Mouse (Mus musculus) C2C12 (cell line): ENCODE results near the gene Tgif1. TPM values are rescaled to one million over a fixed set of nuclear protein-coding genes. Genes with fewer than 3 reads are reported as not detected.
"Not testable (repeated sequence)": the region's sequence is repeated elsewhere in the genome, so short reads cannot be mapped to it uniquely, and the experiment has no call there.

Experiments used
- H3K27me3 ChIP-seq: one replicate; pipeline ENCODE4 v1.6.1; 2011; ENCODE audit not compliant: control insufficient read depth, insufficient read depth, insufficient read length
- H3K36me3 ChIP-seq: one replicate; pipeline ENCODE4 v1.6.1; 2011; ENCODE audit not compliant: control insufficient read depth, insufficient read depth
- H3K4me3 ChIP-seq: one replicate; pipeline ENCODE4 v1.5.1; 2011; ENCODE audit warnings: mild to moderate bottlenecking, control low read depth; ENCODE audit not compliant: poor library complexity, insufficient read depth, severe bottlenecking
- H3K79me2 ChIP-seq: one replicate; pipeline ENCODE4 v1.6.1; 2011; ENCODE audit not compliant: control insufficient read depth, insufficient read depth
- H3K79me3 ChIP-seq: one replicate; pipeline ENCODE4 v1.6.1; 2011; ENCODE audit warnings: low read depth, control low read depth
- H3ac ChIP-seq: one replicate; pipeline ENCODE3; 2011; ENCODE audit warnings: low read depth; ENCODE audit not compliant: control insufficient read depth, insufficient read length
- CEBPB ChIP-seq: IDR thresholded peaks from one replicate; pipeline ENCODE4 v1.6.1; 2011; ENCODE audit warnings: low read depth, mild to moderate bottlenecking, control low read depth, moderate library complexity
- CTCF ChIP-seq: IDR thresholded peaks from one replicate; pipeline ENCODE4 v1.5.1; 2011; ENCODE audit not compliant: control insufficient read depth, insufficient read depth, insufficient read length
- FOSL1 ChIP-seq: IDR thresholded peaks from one replicate; pipeline ENCODE4 v1.8.0; 2011; ENCODE audit warnings: mild to moderate bottlenecking, low read length; ENCODE audit not compliant: poor library complexity, insufficient read depth, severe bottlenecking
- MAX ChIP-seq: IDR thresholded peaks from one replicate; pipeline ENCODE4 v1.6.1; 2011; ENCODE audit warnings: mild to moderate bottlenecking, control low read depth
- MYOD1 ChIP-seq: IDR thresholded peaks from one replicate; pipeline ENCODE4 v1.6.1; 2011; ENCODE audit warnings: low read depth; ENCODE audit not compliant: control insufficient read depth, insufficient read length
- MYOG ChIP-seq: IDR thresholded peaks from one replicate; pipeline ENCODE4 v1.6.1; 2011; ENCODE audit not compliant: control insufficient read depth, insufficient read length; ENCODE audit errors: extremely low read depth
- USF1 ChIP-seq: IDR thresholded peaks from one replicate; pipeline ENCODE4 v1.6.1; 2011; ENCODE audit warnings: low read depth, mild to moderate bottlenecking, control low read depth, moderate library complexity
- polyA plus RNA-seq: library from polyadenylated mRNA; unstranded; fragments of >200 nt; fragmentation: generic; extraction: Trizol; gene quantifications from one replicate; pipeline ENCODE4 v1.2.1, GENCODE M21; 2012; ENCODE audit warnings: missing spikeins

Gene Tgif1
- polyA plus RNA-seq, 1 experiment = 46.7 TPM

- H3ac ChIP-seq = no peak overlapping the region
- peaks cover 63% of the 10 kb centered on the region for H3K79me3 ChIP-seq
- no peak for TF ChIP-seq USF1
- no peak for TF ChIP-seq MYOD1
- H3K4me3 ChIP-seq = no peak overlapping the region
- H3K27me3 ChIP-seq = no peaks in the 10 kb centered on the region
- H3K79me2 ChIP-seq = peaks cover 95% of the 10 kb centered on the region
- peaks cover 64% of the 10 kb centered on the region for H3K36me3 ChIP-seq
Observed at GRCm38 (mm10) chr17:70844971-70845370, 8.4 kb downstream of the Tgif1 start.

GRCm38 (mm10) chr17:70843252-70843651, 10.1 kb downstream of the Tgif1 start:
- TF ChIP-seq MAX (no peak), MYOG (no peak), USF1 (no peak), FOSL1 (no peak), CTCF (no peak), MYOD1 (no peak), CEBPB (no peak)
- Histone ChIP-seq H3K79me2 (peaks cover 83% of the 10 kb centered on the region), H3ac (no peak overlapping the region), H3K79me3 (peaks cover 52% of the 10 kb centered on the region), H3K4me3 (no peak overlapping the region), H3K36me3 (peaks cover 81% of the 10 kb centered on the region), H3K27me3 (no peaks in the 10 kb centered on the region)

- peaks cover 53% of the 10 kb centered on the region for H3K36me3 ChIP-seq
- no peak overlapping the region for H3ac ChIP-seq
- H3K27me3 ChIP-seq = no peaks in the 10 kb centered on the region
- peaks cover 35% of the 10 kb centered on the region for H3K79me2 ChIP-seq
- H3K4me3 ChIP-seq = no peak overlapping the region
- no peak for TF ChIP-seq MYOG
- TF ChIP-seq MYOD1 = no peak
- H3K79me3 ChIP-seq = peaks cover 10% of the 10 kb centered on the region
Observed at GRCm38 (mm10) chr17:70838533-70838932, 14.8 kb downstream of the Tgif1 start.

GRCm38 (mm10) chr17:70838031-70838430, 15.3 kb downstream of the Tgif1 start:
- no peak overlapping the region for H3K4me3 ChIP-seq
- H3K27me3 ChIP-seq = no peaks in the 10 kb centered on the region
- TF ChIP-seq MAX = no peak
- no peak for TF ChIP-seq MYOD1
- no peak for TF ChIP-seq USF1
- no peak for TF ChIP-seq CEBPB
- TF ChIP-seq MYOG = no peak
- no peak for TF ChIP-seq FOSL1
- no peak for TF ChIP-seq CTCF
- H3K79me2 ChIP-seq = peaks cover 30% of the 10 kb centered on the region
- H3K79me3 ChIP-seq = peaks cover 7% of the 10 kb centered on the region
- H3K36me3 ChIP-seq = peaks cover 48% of the 10 kb centered on the region
- H3ac ChIP-seq = no peak overlapping the region

GRCm38 (mm10) chr17:70837474-70837873, 15.9 kb downstream of the Tgif1 start:
- H3K79me3 ChIP-seq, H3K4me3 ChIP-seq, H3K27me3 ChIP-seq, H3ac ChIP-seq: not testable (repeated sequence)
- Histone ChIP-seq H3K36me3 (peaks cover 42% of the 10 kb centered on the region), H3K79me2 (peaks cover 25% of the 10 kb centered on the region)

- H3ac ChIP-seq = no peak overlapping the region
- H3K4me3 ChIP-seq = no peak overlapping the region
- H3K79me2 ChIP-seq = peaks cover 18% of the 10 kb centered on the region
- peaks cover 38% of the 10 kb centered on the region for H3K36me3 ChIP-seq
- no peaks in the 10 kb centered on the region for H3K27me3 ChIP-seq
- TF ChIP-seq FOSL1 = peak; percentile 37
- no peak for TF ChIP-seq USF1
- no peak for TF ChIP-seq MYOG
- peak; percentile 95 for TF ChIP-seq CEBPB
- no peak for TF ChIP-seq CTCF
- peaks cover 4% of the 10 kb centered on the region for H3K79me3 ChIP-seq
Observed at GRCm38 (mm10) chr17:70836820-70837219, 16.5 kb downstream of the Tgif1 start.
